Comparison of ENCODE assay signal across 10 mouse cellular contexts in the genomic region with DNA sequence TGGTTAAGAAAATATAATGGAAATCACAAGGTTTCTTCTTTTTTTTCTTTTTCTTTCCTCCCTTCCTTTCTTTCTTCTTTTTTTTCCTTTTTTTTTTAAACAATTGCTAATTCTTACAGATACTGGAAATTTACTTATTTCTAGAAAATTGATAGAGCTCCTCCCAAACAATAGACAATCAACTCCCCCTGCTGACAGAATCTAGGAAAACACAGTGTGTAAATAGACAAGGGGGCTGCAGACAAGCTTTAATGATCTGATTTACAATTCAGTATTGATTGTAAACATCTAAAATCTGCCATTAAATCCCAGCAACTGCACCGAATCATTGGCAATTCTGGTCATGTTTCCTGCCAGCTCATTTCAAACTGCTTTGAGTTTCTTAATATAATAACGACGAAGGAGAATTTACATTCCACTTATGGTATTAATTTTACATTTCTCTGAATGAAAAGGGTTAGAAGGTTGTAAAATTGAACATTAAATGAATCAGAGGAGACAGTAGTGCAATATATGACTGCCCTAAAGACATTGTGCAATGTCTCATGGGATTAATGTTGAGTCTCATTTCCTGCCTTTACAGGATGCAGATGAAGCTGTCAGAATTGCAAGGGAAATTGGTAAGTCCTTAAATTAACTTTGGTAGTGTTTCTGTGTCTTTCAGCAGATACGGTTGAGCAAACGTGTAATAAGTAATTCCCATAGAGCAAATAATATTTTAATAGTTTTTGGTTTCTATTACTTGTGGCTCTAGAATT.
DNase-seq lines count a peak whose midpoint lies in the region; ATAC-seq and TF ChIP-seq lines count a peak whose summit lies in the region.
"Had no signal": no experiment of that assay in that cellular context is flagged by ENCODE, and none has a peak within 500 bp of the region (broad histone marks: within the 10 kb centered on the region; RNA-seq: fewer than 3 reads in every experiment).

No protein-coding gene starts in this region.

- no peaks in the 10 kb centered on the region for H3K36me3 ChIP-seq in hindbrain, embryonic 14.5 days (replicated peaks; ENCODE audit: control insufficient read depth, insufficient read depth)
- H3K36me3 ChIP-seq in hindbrain, embryonic 16.5 days (ENCODE audit: control insufficient read depth, insufficient read depth, low read length), result no peaks in the 10 kb centered on the region
- H3K36me3 ChIP-seq in neural tube, embryonic 13.5 days, result no peaks in the 10 kb centered on the region
- H3K36me3 ChIP-seq in splenic B cell, adult 2 months (ENCODE audit: control insufficient read depth, insufficient read depth, low read length, poor library complexity, severe bottlenecking), result no peaks in the 10 kb centered on the region
- H3K36me3 ChIP-seq in kidney, embryonic 16.5 days (ENCODE audit: insufficient read depth, low read length), result no peaks in the 10 kb centered on the region
- H3K36me3 ChIP-seq: embryonic facial prominence, embryonic 12.5 days had no signal

- no peak overlapping the region for H3K4me2 ChIP-seq in hindbrain, embryonic 14.5 days (replicated peaks)
- H3K4me2 ChIP-seq in hindbrain, embryonic 16.5 days (ENCODE audit: low read length), result no peak overlapping the region
- H3K4me2 ChIP-seq in neural tube, embryonic 13.5 days, result no peak overlapping the region
- no peak overlapping the region for H3K4me2 ChIP-seq in kidney, embryonic 16.5 days (replicated peaks; ENCODE audit: low read depth, low read length)
- H3K4me2 ChIP-seq: embryonic facial prominence, embryonic 12.5 days had no signal

- 62% methylated on average over 5 of the region's 5 CpGs for WGBS in hindbrain, embryonic 14.5 days
- 55% methylated on average over 5 of the region's 5 CpGs for WGBS in hindbrain, embryonic 16.5 days
- WGBS in neural tube, embryonic 13.5 days, result 50% methylated on average over 5 of the region's 5 CpGs
- 55% methylated on average over 5 of the region's 5 CpGs for WGBS in kidney, embryonic 16.5 days

- no peaks in the 10 kb centered on the region for H3K4me1 ChIP-seq in hindbrain, embryonic 14.5 days (replicated peaks; ENCODE audit: control insufficient read depth, insufficient read depth, low read length)
- no peaks in the 10 kb centered on the region for H3K4me1 ChIP-seq in hindbrain, embryonic 16.5 days (ENCODE audit: control insufficient read depth, insufficient read depth, low read depth, low read length)
- peaks cover 4% of the 10 kb centered on the region; the same call in 1 of the 2 replicates for H3K4me1 ChIP-seq in neural tube, embryonic 13.5 days (replicated peaks)
- H3K4me1 ChIP-seq in kidney, embryonic 16.5 days (ENCODE audit: insufficient read depth, low read length), result no peaks in the 10 kb centered on the region
- H3K4me1 ChIP-seq: embryonic facial prominence, embryonic 12.5 days had no signal

- peak; percentile 64 for DNase-seq in hindbrain, embryonic 14.5 days (ENCODE audit: low spot score)
- no peak for DNase-seq in neural tube, embryonic 10.5 days (ENCODE audit: extremely low spot score, low spot score)
- peak; percentile 60 for DNase-seq in brain, embryonic 14.5 days (ENCODE audit: low read depth)
- DNase-seq in splenic B cell, adult 2 months (ENCODE audit: low read depth, low spot score), result peak; percentile 40
- no peak for DNase-seq in right cerebral cortex, postnatal 4 days
- DNase-seq: liver had no signal

- no peak for ATAC-seq in hindbrain, embryonic 14.5 days (ENCODE audit: low FRiP score)
- ATAC-seq in hindbrain, embryonic 16.5 days, result no peak
- peak; percentile 59; the same call in 1 of the 2 replicates for ATAC-seq in neural tube, embryonic 13.5 days (ENCODE audit: low read depth)
- no peak for ATAC-seq in kidney, embryonic 16.5 days (ENCODE audit: low FRiP score, low TSS enrichment)

- no peak overlapping the region for H3K4me3 ChIP-seq in hindbrain, embryonic 14.5 days (replicated peaks; ENCODE audit: low read length)
- no peak overlapping the region for H3K4me3 ChIP-seq in hindbrain, embryonic 16.5 days (ENCODE audit: low read length)
- no peak overlapping the region for H3K4me3 ChIP-seq in neural tube, embryonic 13.5 days
- H3K4me3 ChIP-seq in kidney, embryonic 16.5 days (ENCODE audit: low read length), result no peak overlapping the region
- H3K4me3 ChIP-seq: embryonic facial prominence, embryonic 12.5 days had no signal

- no peaks in the 10 kb centered on the region for H3K27me3 ChIP-seq in hindbrain, embryonic 14.5 days (ENCODE audit: control insufficient read depth, insufficient read depth, low read length)
- H3K27me3 ChIP-seq in hindbrain, embryonic 16.5 days (replicated peaks; ENCODE audit: control insufficient read depth, insufficient read depth, low read length), result no peaks in the 10 kb centered on the region
- H3K27me3 ChIP-seq in neural tube, embryonic 13.5 days, result no peaks in the 10 kb centered on the region
- H3K27me3 ChIP-seq in splenic B cell, adult 2 months (ENCODE audit: control insufficient read depth, insufficient read depth, low read length, poor library complexity, severe bottlenecking), result no peaks in the 10 kb centered on the region
- H3K27me3 ChIP-seq in kidney, embryonic 16.5 days (ENCODE audit: insufficient read depth, low read length), result no peaks in the 10 kb centered on the region
- H3K27me3 ChIP-seq: embryonic facial prominence, embryonic 12.5 days had no signal

- no peak overlapping the region for H3K9ac ChIP-seq in hindbrain, embryonic 14.5 days
- no peak overlapping the region for H3K9ac ChIP-seq in hindbrain, embryonic 16.5 days (ENCODE audit: low read depth, low read length)
- H3K9ac ChIP-seq in neural tube, embryonic 13.5 days, result no peak overlapping the region
- no peak overlapping the region for H3K9ac ChIP-seq in kidney, embryonic 16.5 days (replicated peaks; ENCODE audit: low read length)
- H3K9ac ChIP-seq: embryonic facial prominence, embryonic 12.5 days had no signal

- 0 out of 2 replicates have a peak, but pooled peaks have one; percentile 1 for TF ChIP-seq CTCF in brain, embryonic 14.5 days (IDR thresholded peaks at IDR 0.05; ENCODE audit: borderline replicate concordance, extremely low read depth, insufficient read depth, insufficient read length)

- no peak for TF ChIP-seq POLR2A in brain, embryonic 14.5 days (IDR thresholded peaks at IDR 0.05; ENCODE audit: borderline replicate concordance, extremely low read depth, insufficient read depth, insufficient read length, poor library complexity, severe bottlenecking)

- no peaks in the 10 kb centered on the region for H3K9me3 ChIP-seq in hindbrain, embryonic 14.5 days (ENCODE audit: control insufficient read depth, low read length)
- H3K9me3 ChIP-seq in hindbrain, embryonic 16.5 days (ENCODE audit: control insufficient read depth, low read length), result no peaks in the 10 kb centered on the region
- H3K9me3 ChIP-seq in neural tube, embryonic 13.5 days, result no peaks in the 10 kb centered on the region
- H3K9me3 ChIP-seq in kidney, embryonic 16.5 days (ENCODE audit: low read length), result no peaks in the 10 kb centered on the region
- H3K9me3 ChIP-seq: embryonic facial prominence, embryonic 12.5 days had no signal

- H3K27ac ChIP-seq in hindbrain, embryonic 14.5 days, result no peak overlapping the region
- H3K27ac ChIP-seq in hindbrain, embryonic 16.5 days (ENCODE audit: low read depth, low read length), result no peak overlapping the region
- no peak overlapping the region for H3K27ac ChIP-seq in neural tube, embryonic 13.5 days (replicated peaks)
- no peak overlapping the region for H3K27ac ChIP-seq in kidney, embryonic 16.5 days (ENCODE audit: low read length)
- H3K27ac ChIP-seq: embryonic facial prominence, embryonic 12.5 days had no signal

Comparison
In these comparisons a context has a peak if more than half of its experiments do, and no peak if none do; other contexts are left out.
1. DNase-seq: peak in hindbrain, embryonic 14.5 days (single experiment), brain, embryonic 14.5 days (single experiment) and splenic B cell, adult 2 months (single experiment); none in neural tube, embryonic 10.5 days (single experiment) and right cerebral cortex, postnatal 4 days (single experiment).